Mouse (Mus musculus): ENCODE results near the gene Lrrc49. TPM values are rescaled to one million over a fixed set of nuclear protein-coding genes. Genes with fewer than 3 reads are reported as not detected.

Gene Lrrc49
- total RNA-seq, 2 experiments from 2014 or later: 4.4 to 6.8 TPM

GRCm38 (mm10) chr9:60601936-60602335, 86.0 kb downstream of the Lrrc49 start:
- ATAC-seq (replicated peaks; ENCODE audit: poor library complexity): peak; percentile 80

GRCm38 (mm10) chr9:60600273-60600672, 87.7 kb downstream of the Lrrc49 start:
- ATAC-seq (replicated peaks; ENCODE audit: poor library complexity): no peak

- peak; percentile 84 for ATAC-seq (replicated peaks; ENCODE audit: poor library complexity)
These were observed 88.5 kb downstream of the Lrrc49 start for GRCm38 (mm10) chr9:60599489-60599888.

GRCm38 (mm10) chr9:60595406-60595805, 92.6 kb downstream of the Lrrc49 start:
- ATAC-seq (replicated peaks; ENCODE audit: poor library complexity): no peak

- ATAC-seq (replicated peaks; ENCODE audit: poor library complexity): no peak
These were observed 95.0 kb downstream of the Lrrc49 start for GRCm38 (mm10) chr9:60592974-60593373.

- ATAC-seq (replicated peaks; ENCODE audit: poor library complexity): no peak
These were observed 95.6 kb downstream of the Lrrc49 start for GRCm38 (mm10) chr9:60592363-60592762.

GRCm38 (mm10) chr9:60590871-60591624, 96.9 kb downstream of the Lrrc49 start:
- no peak for ATAC-seq (replicated peaks; ENCODE audit: poor library complexity)

- ATAC-seq (replicated peaks; ENCODE audit: poor library complexity): no peak
These were observed 99.0 kb downstream of the Lrrc49 start for GRCm38 (mm10) chr9:60588914-60589313.

GRCm38 (mm10) chr9:60586920-60587319, 101.0 kb downstream of the Lrrc49 start:
- ATAC-seq (replicated peaks; ENCODE audit: poor library complexity): no peak

- ATAC-seq (replicated peaks; ENCODE audit: poor library complexity): no peak
These were observed 102.8 kb downstream of the Lrrc49 start for GRCm38 (mm10) chr9:60585206-60585605.

- no peak for ATAC-seq (replicated peaks; ENCODE audit: poor library complexity)
These were observed 105.4 kb downstream of the Lrrc49 start for GRCm38 (mm10) chr9:60582553-60582952.

- no peak for ATAC-seq (replicated peaks; ENCODE audit: poor library complexity)
These were observed 114.9 kb downstream of the Lrrc49 start for GRCm38 (mm10) chr9:60573011-60573410.

- ATAC-seq (replicated peaks; ENCODE audit: poor library complexity): no peak
These were observed 116.2 kb downstream of the Lrrc49 start for GRCm38 (mm10) chr9:60571725-60572124.

GRCm38 (mm10) chr9:60571041-60571440, 116.9 kb downstream of the Lrrc49 start:
- ATAC-seq (replicated peaks; ENCODE audit: poor library complexity): peak; percentile 78

GRCm38 (mm10) chr9:60569366-60569765, 118.6 kb downstream of the Lrrc49 start:
- no peak for ATAC-seq (replicated peaks; ENCODE audit: poor library complexity)

- ATAC-seq (replicated peaks; ENCODE audit: poor library complexity): no peak
These were observed 124.1 kb downstream of the Lrrc49 start for GRCm38 (mm10) chr9:60563809-60564208.

GRCm38 (mm10) chr9:60562443-60563371, 125.3 kb downstream of the Lrrc49 start:
- peak; percentile 95 for ATAC-seq (replicated peaks; ENCODE audit: poor library complexity)

- no peak for ATAC-seq (replicated peaks; ENCODE audit: poor library complexity)
These were observed 126.2 kb downstream of the Lrrc49 start for GRCm38 (mm10) chr9:60561641-60562289.

- ATAC-seq (replicated peaks; ENCODE audit: poor library complexity): no peak
These were observed 129.5 kb downstream of the Lrrc49 start for GRCm38 (mm10) chr9:60558507-60558906.

- no peak for ATAC-seq (replicated peaks; ENCODE audit: poor library complexity)
These were observed 136.7 kb downstream of the Lrrc49 start for GRCm38 (mm10) chr9:60551238-60551637.

- ATAC-seq (replicated peaks; ENCODE audit: poor library complexity): peak; percentile 47
These were observed 139.8 kb downstream of the Lrrc49 start for GRCm38 (mm10) chr9:60548182-60548581.
